Mouse (Mus musculus) layer of hippocampus, adult 9-10 months (tissue): ENCODE measurements around the gene Ranbp3l.

Source experiments
- DNase-seq: peaks from one replicate; pipeline ENCODE4 v3.0.0; 2022; ENCODE audit warnings: low spot score

Ranbp3l gene

DNA sequence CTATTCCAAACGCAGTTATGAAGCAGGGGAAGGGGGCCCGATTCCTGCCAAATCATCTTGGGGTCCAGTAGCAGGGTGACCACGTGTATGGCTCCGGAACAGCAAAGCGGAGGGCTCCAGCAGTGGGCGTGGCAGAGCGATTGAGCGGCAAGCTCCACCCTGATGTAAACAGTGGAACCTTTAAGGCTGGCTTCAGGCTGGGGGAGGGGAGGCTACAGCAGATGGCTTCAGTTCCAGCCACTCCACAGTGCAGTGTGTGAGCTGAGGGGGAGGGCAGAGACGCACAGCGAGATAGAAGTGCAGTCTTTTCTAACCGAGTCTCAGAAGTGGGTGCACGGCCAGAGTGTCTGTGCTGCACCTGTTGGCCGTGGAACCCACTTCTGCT lies 126.6 kb downstream of the Ranbp3l start:
- no peak for DNase-seq

DNA sequence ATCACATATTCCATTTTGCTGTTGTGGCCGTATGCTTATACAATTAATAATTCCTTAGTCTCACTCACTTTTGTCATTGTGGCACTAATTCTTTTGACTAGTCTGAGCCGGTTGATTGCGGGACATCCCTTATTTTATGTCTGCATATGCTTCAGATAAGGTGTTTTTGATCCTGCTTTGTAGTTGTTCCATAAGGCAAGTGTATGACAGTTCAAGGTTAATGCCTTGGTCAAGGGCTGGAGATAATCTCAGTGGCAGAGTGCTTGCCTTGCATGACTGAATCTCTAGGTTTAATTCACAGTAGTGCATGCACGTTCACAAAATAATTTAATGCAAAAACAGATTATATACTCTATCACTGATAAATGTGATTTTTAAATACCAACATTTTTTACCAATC lies 129.1 kb downstream of the Ranbp3l start:
- no peak for DNase-seq

GRCm38 (mm10) chr15:9100446-9101077 lies 132.8 kb downstream of the Ranbp3l start:
- DNase-seq, result no peak

DNA sequence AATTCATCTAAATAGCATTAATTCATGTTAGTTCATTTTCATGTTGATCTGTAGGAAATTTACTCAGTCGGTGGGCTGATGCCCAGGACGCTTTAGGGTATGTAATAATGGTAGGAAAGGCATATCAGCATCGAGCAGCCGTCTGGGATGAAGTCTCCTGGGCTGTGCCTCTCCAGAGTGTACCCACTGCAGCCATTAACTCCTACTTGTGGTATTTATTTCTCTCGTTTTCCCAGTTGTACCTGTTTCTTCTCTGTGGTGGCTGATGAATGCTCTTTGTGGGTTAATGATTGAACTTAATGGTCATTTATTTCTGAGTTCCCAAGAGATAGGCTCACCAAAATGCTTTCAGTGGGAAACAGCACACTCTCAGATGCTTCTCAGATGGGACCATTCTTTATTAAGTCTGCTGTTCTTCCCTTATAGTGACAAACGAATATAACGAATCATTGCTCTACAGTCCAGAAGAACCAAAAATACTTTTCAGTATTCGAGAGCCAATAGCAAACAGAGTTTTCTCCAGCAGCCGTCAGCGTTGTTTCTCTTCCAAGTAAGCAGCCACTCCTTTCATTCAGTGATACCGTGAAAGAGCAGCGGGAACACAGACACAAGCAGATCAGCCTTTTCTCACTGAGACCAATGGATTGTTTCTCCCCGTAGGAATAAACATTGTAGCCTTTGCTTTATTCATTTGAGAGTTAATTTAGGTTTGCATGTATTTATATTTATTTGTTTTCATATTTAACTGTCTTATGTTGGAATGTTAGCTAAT lies 138.7 kb downstream of the Ranbp3l start:
- DNase-seq, result no peak

DNA sequence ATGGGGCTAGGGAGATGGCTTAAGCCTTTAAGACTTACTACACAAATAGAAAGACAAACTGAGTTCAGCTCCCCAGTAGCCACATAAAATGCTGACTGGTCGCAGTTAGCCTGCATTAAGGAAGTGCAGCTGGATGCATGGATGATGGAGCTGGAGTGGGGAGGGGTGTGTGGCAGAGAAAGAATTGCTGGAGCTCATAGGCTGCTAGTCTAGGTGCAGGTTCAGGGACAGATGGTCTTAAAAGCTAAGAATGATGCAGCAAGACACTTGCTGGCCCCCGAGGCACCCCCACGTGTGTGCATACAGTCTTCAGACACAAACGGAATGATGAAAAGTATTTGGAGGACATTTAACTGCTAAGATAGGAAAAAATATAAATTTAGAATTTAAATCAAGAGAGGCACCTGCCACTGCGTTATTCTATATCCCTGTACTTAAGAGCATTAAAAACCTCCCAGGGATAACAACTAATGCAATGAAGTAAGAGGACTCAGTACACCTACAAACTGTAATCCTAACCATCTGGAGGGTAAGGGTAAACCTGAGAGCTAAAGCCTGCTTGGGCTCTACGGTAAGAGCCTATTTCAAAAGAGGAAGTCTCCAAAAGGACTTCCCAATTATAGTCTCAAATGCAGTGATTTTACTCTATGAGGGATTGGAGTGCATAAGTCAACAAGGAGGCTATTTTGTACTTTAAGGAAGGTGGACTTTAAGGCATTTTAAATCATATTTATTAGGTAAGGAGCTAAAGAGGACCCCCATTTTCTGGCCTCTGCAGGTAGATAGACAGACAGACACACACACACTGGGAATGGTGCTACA lies 143.0 kb downstream of the Ranbp3l start:
- DNase-seq, result no peak

DNA sequence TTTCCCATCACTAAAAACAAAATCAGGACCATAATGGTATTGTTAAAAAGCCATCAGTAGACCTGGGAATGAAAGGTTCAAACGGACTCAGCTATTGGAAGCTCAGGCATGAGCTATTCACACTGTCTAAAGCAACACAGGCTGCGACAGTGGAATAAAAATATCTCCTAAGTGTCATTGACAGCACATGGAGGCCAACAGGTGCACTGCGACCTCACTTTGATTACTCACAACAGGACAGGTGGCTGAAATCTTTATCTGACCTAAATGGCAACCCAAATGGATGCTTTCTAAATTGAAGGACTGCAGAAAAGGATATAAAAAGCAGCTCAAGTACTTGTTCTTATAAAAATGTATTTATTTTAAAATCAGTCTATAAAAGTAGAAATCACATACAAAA lies 143.9 kb downstream of the Ranbp3l start:
- no peak for DNase-seq

DNA sequence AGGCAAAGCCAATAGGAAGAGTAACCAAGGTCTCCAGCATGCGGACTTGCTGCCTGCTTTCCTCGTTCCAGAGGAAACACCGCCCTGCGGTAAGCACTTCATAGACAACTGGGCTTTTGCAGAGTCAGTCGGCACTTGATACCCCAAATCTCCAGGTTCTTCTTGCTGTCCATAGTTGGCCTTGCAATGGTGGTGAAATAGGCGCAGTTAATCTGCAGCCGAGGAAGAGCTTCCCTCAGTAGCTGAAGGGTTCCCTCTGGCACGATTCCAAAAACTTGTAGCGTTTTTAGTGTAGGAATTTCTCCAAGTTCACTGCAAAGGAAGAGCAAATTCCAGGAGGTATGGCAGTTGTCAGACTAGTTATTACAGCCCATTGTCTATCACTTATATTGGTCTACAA lies 145.8 kb downstream of the Ranbp3l start:
- no peak for DNase-seq

DNA sequence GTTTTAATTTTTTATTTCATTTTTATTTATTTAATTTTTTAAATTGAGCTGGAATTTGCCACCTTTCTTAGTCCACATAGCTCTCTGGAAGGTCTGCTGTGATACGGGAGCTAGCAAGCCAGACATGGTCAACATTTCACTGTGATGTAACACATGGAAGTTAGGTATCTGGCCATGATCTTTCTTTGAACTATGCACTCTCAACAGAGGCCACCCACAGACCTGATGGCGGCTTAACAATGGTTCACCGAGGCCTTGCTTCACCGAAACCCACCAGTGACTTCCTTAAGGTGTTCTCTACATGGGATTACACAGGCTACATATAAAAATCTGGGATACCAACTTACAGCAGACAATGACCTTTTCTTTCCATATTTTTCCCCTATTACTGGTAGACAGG lies 146.4 kb downstream of the Ranbp3l start:
- DNase-seq, result no peak

GRCm38 (mm10) chr15:9114599-9114998 lies 146.8 kb downstream of the Ranbp3l start:
- no peak for DNase-seq
